Mouse (Mus musculus) lung, embryonic 14.5 days (tissue): ENCODE results near the gene Nckap5. TPM values are rescaled to one million over a fixed set of nuclear protein-coding genes. Genes with fewer than 3 reads are reported as not detected.

Experiments
- ATAC-seq: fragments of 200-750 bp; cut with Nextera tagmentation; 2 replicates; pipeline ENCODE4 v1.8.0; 2017; ENCODE audit warnings: mild to moderate bottlenecking, moderate TSS enrichment, moderate library complexity; ENCODE audit not compliant: insufficient read depth
- DNase-seq: peaks from one replicate; pipeline ENCODE4 v3.0.0-alpha.2; 2015
- H3K27ac ChIP-seq: fragments of 300-500 bp; sonication (generic); 2 replicates; pipeline ENCODE4 v1.5.1; 2014; ENCODE audit warnings: low read depth, mild to moderate bottlenecking, moderate library complexity
- H3K27me3 ChIP-seq: fragments of 300-500 bp; sonication (generic); 2 replicates; pipeline ENCODE4 v1.6.1; 2014; ENCODE audit warnings: low read length, control low read depth; ENCODE audit not compliant: insufficient read depth
- H3K36me3 ChIP-seq: fragments of 300-500 bp; sonication (generic); 2 replicates; pipeline ENCODE4 v1.6.1; 2014; ENCODE audit warnings: control low read depth; ENCODE audit not compliant: insufficient read depth
- H3K4me1 ChIP-seq: fragments of 300-500 bp; sonication (generic); 2 replicates; pipeline ENCODE4 v1.6.1; 2014; ENCODE audit warnings: antibody characterized with exemption, control low read depth; ENCODE audit not compliant: insufficient read depth
- H3K4me2 ChIP-seq: fragments of 300-500 bp; sonication (generic); 2 replicates; pipeline ENCODE4 v1.6.1; 2014; ENCODE audit warnings: mild to moderate bottlenecking
- H3K4me3 ChIP-seq: fragments of 300-500 bp; sonication (generic); 2 replicates; pipeline ENCODE4 v1.5.1; 2014; ENCODE audit warnings: low read depth, low read length
- H3K9ac ChIP-seq: fragments of 300-500 bp; sonication (generic); 2 replicates; pipeline ENCODE4 v1.6.1; 2014
- H3K9me3 ChIP-seq: fragments of 300-500 bp; sonication (generic); 2 replicates; pipeline ENCODE4 v1.6.1; 2016; ENCODE audit warnings: low read depth, low read length, control low read depth
- CTCF ChIP-seq: IDR thresholded peaks from 2 replicates; pipeline ENCODE4 v1.5.1; 2016; ENCODE audit warnings: antibody characterized with exemption, low read depth
- WGBS: fragments of 180-500 bp; shearing (Covaris S2); extraction: QIAGEN DNeasy Blood & Tissue Kit; methylation state at CpG from one replicate; pipeline ENCODE4 v1.1.7; 2014; 5-methylcytosine and 5-hydroxymethylcytosine counted together
- polyA plus RNA-seq: library from polyadenylated mRNA; unstranded; fragments of >200 nt; fragmentation: Nextera tagmentation; extraction: Ambion mirVana; gene quantifications from 2 replicates; pipeline ENCODE4 v1.2.1, GENCODE M21; 2014

Nckap5 gene
- polyA plus RNA-seq, 1 experiment from 2014 or later: 37.8 TPM

GRCm38 (mm10) chr1:126155816-126156215 is 674.8 kb downstream of the Nckap5 start:
- Histone ChIP-seq H3K36me3 (no peaks in the 10 kb centered on the region), H3K9me3 (no peaks in the 10 kb centered on the region), H3K4me1 (no peaks in the 10 kb centered on the region), H3K27me3 (no peaks in the 10 kb centered on the region), H3K4me2 (no peak overlapping the region), H3K9ac (no peak overlapping the region), H3K4me3 (no peak overlapping the region), H3K27ac (no peak overlapping the region)
- no peak for DNase-seq
- TF ChIP-seq CTCF: no peak
- no peak for ATAC-seq
- WGBS: 48% methylated on average over 5 of the region's 5 CpGs

- WGBS: 74% methylated on average over 6 of the region's 6 CpGs
- no peaks in the 10 kb centered on the region for H3K36me3 ChIP-seq
- DNase-seq (peak; percentile 68), ATAC-seq (no peak)
- no peaks in the 10 kb centered on the region for H3K9me3 ChIP-seq
- TF ChIP-seq CTCF: no peak
- no peak overlapping the region for H3K27ac ChIP-seq
- no peak overlapping the region for H3K9ac ChIP-seq
- no peak overlapping the region for H3K4me3 ChIP-seq
- H3K4me1 ChIP-seq: no peaks in the 10 kb centered on the region
- no peaks in the 10 kb centered on the region for H3K27me3 ChIP-seq
- no peak overlapping the region for H3K4me2 ChIP-seq
Measured at GRCm38 (mm10) chr1:126153516-126154234, 676.9 kb downstream of the Nckap5 start.

GRCm38 (mm10) chr1:126152217-126152616 is 678.4 kb downstream of the Nckap5 start:
- H3K27me3 ChIP-seq: no peaks in the 10 kb centered on the region
- ATAC-seq (0 out of 2 replicates have a peak, but pooled peaks have one; percentile 31), DNase-seq (no peak)
- 71% methylated on average over 6 of the region's 6 CpGs for WGBS
- no peak overlapping the region for H3K9ac ChIP-seq
- no peaks in the 10 kb centered on the region for H3K4me1 ChIP-seq
- H3K27ac ChIP-seq: no peak overlapping the region
- H3K36me3 ChIP-seq: no peaks in the 10 kb centered on the region
- no peaks in the 10 kb centered on the region for H3K9me3 ChIP-seq
- H3K4me3 ChIP-seq: no peak overlapping the region
- no peak for TF ChIP-seq CTCF
- no peak overlapping the region for H3K4me2 ChIP-seq

- Histone ChIP-seq H3K9ac (no peak overlapping the region), H3K27me3 (no peaks in the 10 kb centered on the region), H3K27ac (no peak overlapping the region), H3K4me1 (no peaks in the 10 kb centered on the region), H3K4me2 (no peak overlapping the region), H3K9me3 (no peaks in the 10 kb centered on the region), H3K36me3 (no peaks in the 10 kb centered on the region), H3K4me3 (no peak overlapping the region)
- no peak for DNase-seq
- no peak for ATAC-seq
- no peak for TF ChIP-seq CTCF
Measured at GRCm38 (mm10) chr1:126149966-126150365, 680.6 kb downstream of the Nckap5 start.

- Histone ChIP-seq H3K27ac (no peak overlapping the region), H3K4me3 (no peak overlapping the region), H3K36me3 (no peaks in the 10 kb centered on the region), H3K9ac (no peak overlapping the region), H3K4me1 (no peaks in the 10 kb centered on the region), H3K4me2 (no peak overlapping the region), H3K9me3 (no peaks in the 10 kb centered on the region), H3K27me3 (no peaks in the 10 kb centered on the region)
- no peak for ATAC-seq
- WGBS: 70% methylated on average over 3 of the region's 3 CpGs
- TF ChIP-seq CTCF: no peak
- DNase-seq: no peak
Measured at GRCm38 (mm10) chr1:126135717-126136116, 694.9 kb downstream of the Nckap5 start.

GRCm38 (mm10) chr1:126132316-126132715 is 698.3 kb downstream of the Nckap5 start:
- Histone ChIP-seq H3K27ac (no peak overlapping the region), H3K4me2 (no peak overlapping the region), H3K9me3 (no peaks in the 10 kb centered on the region), H3K36me3 (no peaks in the 10 kb centered on the region), H3K4me1 (no peaks in the 10 kb centered on the region), H3K9ac (no peak overlapping the region), H3K27me3 (no peaks in the 10 kb centered on the region), H3K4me3 (no peak overlapping the region)
- no peak for TF ChIP-seq CTCF
- DNase-seq (no peak), ATAC-seq (no peak)
- 93% methylated on average over 2 of the region's 2 CpGs for WGBS

GRCm38 (mm10) chr1:126129129-126129528 is 701.5 kb downstream of the Nckap5 start:
- Histone ChIP-seq H3K36me3 (no peaks in the 10 kb centered on the region), H3K4me2 (no peak overlapping the region), H3K4me3 (no peak overlapping the region), H3K27me3 (no peaks in the 10 kb centered on the region), H3K9me3 (no peaks in the 10 kb centered on the region), H3K9ac (no peak overlapping the region), H3K27ac (no peak overlapping the region), H3K4me1 (no peaks in the 10 kb centered on the region)
- WGBS: 49% methylated on average over 1 of the region's 1 CpGs
- ATAC-seq (no peak), DNase-seq (no peak)
- no peak for TF ChIP-seq CTCF
